Mouse (Mus musculus) megakaryocyte, embryonic 14.5 days (primary cell): Measurements from ENCODE around the gene Gsta4. TPM values are rescaled to one million over a fixed set of nuclear protein-coding genes. Genes with fewer than 3 reads are reported as not detected.
"Not testable (repeated sequence)": the region's sequence is repeated elsewhere in the genome, so short reads cannot be mapped to it uniquely, and the experiment has no call there.

Experiments
- H3K27me3 ChIP-seq: replicated peaks from 2 replicates; pipeline ENCODE3; 2012; ENCODE audit warnings: inconsistent platforms
- H3K36me3 ChIP-seq: replicated peaks from 2 replicates; pipeline ENCODE3; 2012; ENCODE audit warnings: low read length, inconsistent platforms, mixed read lengths
- H3K4me1 ChIP-seq: 2 replicates; pipeline ENCODE4 v1.6.1; 2012; ENCODE audit warnings: inconsistent platforms
- H3K4me3 ChIP-seq: replicated peaks from 2 replicates; pipeline ENCODE3; 2012; ENCODE audit warnings: moderate library complexity, mild to moderate bottlenecking, inconsistent platforms
- H3K9me3 ChIP-seq: 2 replicates; pipeline ENCODE4 v1.6.1; 2012; ENCODE audit warnings: inconsistent platforms
- FLI1 ChIP-seq: IDR thresholded peaks from 2 replicates; pipeline ENCODE4 v1.6.1; 2012; ENCODE audit warnings: low read length, inconsistent platforms, mixed read lengths
- GATA1 ChIP-seq: IDR thresholded peaks from 3 replicates; pipeline ENCODE4 v1.6.1; 2012; ENCODE audit warnings: mixed read lengths, low read length, inconsistent platforms, borderline replicate concordance
- polyA plus RNA-seq: library from polyadenylated mRNA; stranded (reverse); fragments of >175 nt; gene quantifications from 2 replicates; pipeline ENCODE4 v1.2.3, GENCODE M21; 2012; ENCODE audit warnings: low replicate concordance; ENCODE audit not compliant: insufficient read depth

Gene Gsta4
- polyA plus RNA-seq, 1 experiment: 0.09 TPM

DNA sequence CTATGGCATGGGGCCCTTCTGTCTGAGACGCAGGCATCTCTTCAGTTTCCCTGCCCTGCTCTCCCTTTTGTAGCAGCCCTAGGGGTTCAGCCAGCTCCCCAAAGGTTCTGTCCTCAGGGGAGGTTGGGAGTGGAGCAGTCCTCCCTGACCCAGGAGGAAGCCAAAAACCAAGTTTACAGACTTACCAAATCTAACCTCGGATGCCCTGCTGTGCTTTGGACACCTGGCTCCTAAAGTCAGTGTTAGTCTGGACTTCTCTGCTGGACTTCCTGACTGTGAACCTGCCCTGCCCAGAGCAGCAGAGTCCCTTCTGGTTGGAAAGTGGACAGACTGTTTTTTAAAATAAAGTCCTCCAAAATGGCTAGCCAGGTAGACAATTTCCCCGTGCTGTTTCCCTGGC is 17.8 kb upstream of the Gsta4 start:
- Histone ChIP-seq H3K4me3 (no peak overlapping the region), H3K27me3 (no peaks in the 10 kb centered on the region), H3K4me1 (peaks cover 64% of the 10 kb centered on the region), H3K36me3 (peaks cover 81% of the 10 kb centered on the region), H3K9me3 (no peaks in the 10 kb centered on the region)
- no peak for TF ChIP-seq FLI1
- no peak for TF ChIP-seq GATA1

DNA sequence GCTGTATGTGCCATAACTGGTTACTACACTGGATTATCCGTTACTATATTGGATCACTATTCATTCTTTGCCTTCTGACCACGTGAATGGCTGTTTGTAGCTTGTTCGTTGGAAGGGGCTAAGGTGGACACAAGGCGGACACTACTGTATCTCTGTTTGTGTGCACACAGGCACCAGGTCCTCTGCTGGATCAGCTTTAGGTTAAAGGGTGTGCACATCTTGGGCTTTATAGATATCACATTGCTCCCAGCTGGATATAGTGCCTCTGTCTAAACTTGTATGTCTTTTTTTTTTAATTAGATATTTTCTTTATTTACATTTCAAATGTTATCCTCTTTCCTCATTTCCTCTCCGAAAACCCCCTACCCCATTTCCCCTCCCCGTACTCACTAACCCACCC is 17.1 kb upstream of the Gsta4 start:
- Histone ChIP-seq H3K4me1 (peaks cover 62% of the 10 kb centered on the region), H3K27me3 (no peaks in the 10 kb centered on the region), H3K4me3 (no peak overlapping the region), H3K9me3 (no peaks in the 10 kb centered on the region), H3K36me3 (peaks cover 76% of the 10 kb centered on the region)
- TF ChIP-seq GATA1: no peak

DNA sequence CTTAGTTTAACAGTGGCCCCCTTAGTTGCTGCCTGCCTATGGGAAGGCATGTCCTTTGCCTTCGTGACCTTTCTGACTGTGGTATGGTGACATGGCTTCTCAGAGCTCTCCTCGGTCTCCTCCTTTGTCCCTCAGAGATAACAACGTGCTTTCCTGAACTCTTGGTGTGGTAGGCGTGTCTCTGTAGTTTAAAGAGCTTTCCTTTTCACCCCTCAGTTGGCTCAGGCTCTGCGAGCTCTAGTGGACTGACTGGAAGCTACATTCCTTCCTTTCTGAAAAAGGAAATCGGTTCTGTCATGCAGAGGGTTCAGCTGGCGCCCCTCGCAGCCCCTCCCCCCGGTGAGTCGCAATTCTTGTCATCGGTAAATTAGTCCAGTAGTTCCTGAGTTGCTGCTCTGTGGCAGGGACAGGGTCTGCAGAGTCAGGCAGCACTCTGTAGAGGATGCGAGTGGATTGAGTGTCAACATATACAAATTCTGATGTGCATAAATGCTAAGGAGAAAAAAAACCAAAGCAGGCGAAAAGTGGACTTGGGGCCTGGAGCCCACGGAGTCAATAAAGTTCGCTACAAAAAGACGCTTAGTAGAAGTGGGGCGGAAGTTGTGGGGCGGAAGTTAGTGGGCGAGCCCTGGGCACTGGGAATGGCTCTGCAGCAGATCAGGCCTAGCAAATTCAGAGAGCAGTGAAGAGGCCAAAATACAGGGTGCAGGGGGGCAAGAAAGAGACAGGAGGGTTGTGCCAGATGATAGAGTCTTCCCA is 15.7 kb upstream of the Gsta4 start:
- peak overlapping the region; percentile 77 for H3K4me3 ChIP-seq

DNA sequence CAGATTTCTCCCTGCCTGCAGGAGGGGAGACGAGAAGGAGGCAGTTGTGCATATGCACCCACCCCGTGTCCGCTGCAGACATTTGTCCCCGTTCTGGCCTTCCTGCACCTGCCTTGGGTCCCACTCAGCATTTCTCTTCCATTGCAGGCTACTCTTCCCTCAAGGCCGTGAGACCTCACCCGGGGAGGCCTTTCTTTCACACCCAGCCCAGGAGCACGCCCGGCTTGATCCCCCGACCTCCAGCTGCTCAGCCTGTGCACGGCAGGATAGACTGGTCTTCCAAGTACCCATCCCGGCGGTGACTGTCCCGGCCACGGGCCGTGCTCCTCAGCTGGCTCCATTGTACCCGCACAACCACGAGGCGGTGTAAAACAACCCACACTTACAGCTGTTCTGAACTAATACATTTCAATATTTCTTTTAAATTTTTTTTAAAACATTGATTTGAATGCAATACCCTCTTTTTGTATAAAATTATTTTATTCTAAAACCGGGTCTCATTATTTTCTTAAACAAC is 15.1 kb upstream of the Gsta4 start:
- peaks cover under 1% of the 10 kb centered on the region; the same call in 1 of the 2 replicates for H3K9me3 ChIP-seq
- peaks cover 59% of the 10 kb centered on the region for H3K36me3 ChIP-seq
- TF ChIP-seq GATA1: no peak
- TF ChIP-seq FLI1: no peak
- no peaks in the 10 kb centered on the region for H3K27me3 ChIP-seq
- peaks cover 44% of the 10 kb centered on the region for H3K4me1 ChIP-seq
- H3K4me3 ChIP-seq: peak overlapping the region; percentile 73

More for the DNA sequence above, 15.7 kb upstream of the Gsta4 start:
- TF ChIP-seq GATA1 (no peak), FLI1 (no peak)
- peaks cover 50% of the 10 kb centered on the region for H3K4me1 ChIP-seq
- H3K36me3 ChIP-seq: peaks cover 66% of the 10 kb centered on the region
- no peaks in the 10 kb centered on the region for H3K27me3 ChIP-seq
- no peaks in the 10 kb centered on the region for H3K9me3 ChIP-seq

DNA sequence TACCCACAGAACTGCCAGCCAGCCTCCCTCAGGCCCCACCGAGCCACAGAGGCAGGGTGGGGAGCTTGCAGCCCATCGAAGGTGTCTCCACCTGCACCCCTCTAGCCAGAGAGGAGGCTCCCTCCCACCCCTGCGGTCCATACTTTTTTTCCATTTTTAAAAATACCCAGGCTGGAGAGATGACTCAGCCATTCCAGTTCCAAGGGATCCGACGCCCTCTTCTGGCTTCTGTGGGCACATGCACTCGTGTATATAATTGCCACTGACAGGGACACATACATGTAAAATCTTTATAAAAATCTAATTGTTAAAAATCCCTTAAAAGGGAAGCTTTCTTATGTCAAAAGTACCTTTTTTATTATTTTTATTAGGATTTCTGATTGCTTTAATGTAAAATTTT is 13.7 kb upstream of the Gsta4 start:
- Histone ChIP-seq H3K4me1 (peaks cover 37% of the 10 kb centered on the region), H3K27me3 (no peaks in the 10 kb centered on the region), H3K36me3 (peaks cover 52% of the 10 kb centered on the region), H3K9me3 (peaks cover 4% of the 10 kb centered on the region; the same call in 1 of the 2 replicates), H3K4me3 (no peak overlapping the region)
- TF ChIP-seq GATA1 (no peak), FLI1 (no peak)

DNA sequence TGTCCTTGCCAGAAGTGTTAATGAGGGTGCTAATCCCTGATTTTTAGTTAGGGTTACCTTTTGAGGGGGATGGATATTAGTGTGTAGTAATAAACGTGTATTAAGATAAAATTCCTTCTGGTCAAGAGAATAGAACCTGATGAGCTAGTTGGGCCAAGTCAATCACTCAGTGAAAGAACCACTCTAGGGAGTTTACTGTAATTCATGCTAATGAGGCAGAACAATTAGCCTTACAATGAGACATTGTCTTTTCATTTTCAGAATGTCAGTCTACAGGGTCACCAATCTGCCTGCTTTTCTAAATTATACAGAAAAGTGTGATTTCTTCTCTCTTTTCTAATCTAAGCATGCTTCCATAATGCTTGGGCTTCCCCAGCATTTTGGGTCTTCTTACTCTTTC is 8.6 kb upstream of the Gsta4 start:
- Histone ChIP-seq H3K4me3 (no peak overlapping the region), H3K27me3 (no peaks in the 10 kb centered on the region), H3K36me3 (peaks cover 12% of the 10 kb centered on the region), H3K4me1 (peaks cover 8% of the 10 kb centered on the region), H3K9me3 (peaks cover 4% of the 10 kb centered on the region; the same call in 1 of the 2 replicates)
- no peak for TF ChIP-seq FLI1
- TF ChIP-seq GATA1: no peak

DNA sequence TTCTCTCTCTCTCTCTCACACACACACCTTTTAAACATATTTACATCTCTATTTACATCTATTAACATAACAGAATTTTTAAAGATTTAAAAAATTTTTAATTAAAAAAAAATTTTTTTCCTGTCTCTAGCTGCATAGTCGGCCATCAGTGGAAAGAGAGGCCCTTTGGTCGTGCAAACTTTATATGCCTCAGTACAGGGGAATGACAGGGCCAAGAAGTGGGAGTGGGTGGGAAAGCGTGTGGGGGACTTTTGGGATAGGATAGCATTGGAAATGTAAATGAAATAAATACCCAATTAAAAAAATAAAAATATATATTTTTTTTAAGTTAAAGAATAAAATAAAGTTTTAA is 7.7 kb upstream of the Gsta4 start:
- not testable (repeated sequence) for H3K36me3 ChIP-seq, H3K4me1 ChIP-seq, H3K9me3 ChIP-seq, H3K4me3 ChIP-seq, H3K27me3 ChIP-seq

DNA sequence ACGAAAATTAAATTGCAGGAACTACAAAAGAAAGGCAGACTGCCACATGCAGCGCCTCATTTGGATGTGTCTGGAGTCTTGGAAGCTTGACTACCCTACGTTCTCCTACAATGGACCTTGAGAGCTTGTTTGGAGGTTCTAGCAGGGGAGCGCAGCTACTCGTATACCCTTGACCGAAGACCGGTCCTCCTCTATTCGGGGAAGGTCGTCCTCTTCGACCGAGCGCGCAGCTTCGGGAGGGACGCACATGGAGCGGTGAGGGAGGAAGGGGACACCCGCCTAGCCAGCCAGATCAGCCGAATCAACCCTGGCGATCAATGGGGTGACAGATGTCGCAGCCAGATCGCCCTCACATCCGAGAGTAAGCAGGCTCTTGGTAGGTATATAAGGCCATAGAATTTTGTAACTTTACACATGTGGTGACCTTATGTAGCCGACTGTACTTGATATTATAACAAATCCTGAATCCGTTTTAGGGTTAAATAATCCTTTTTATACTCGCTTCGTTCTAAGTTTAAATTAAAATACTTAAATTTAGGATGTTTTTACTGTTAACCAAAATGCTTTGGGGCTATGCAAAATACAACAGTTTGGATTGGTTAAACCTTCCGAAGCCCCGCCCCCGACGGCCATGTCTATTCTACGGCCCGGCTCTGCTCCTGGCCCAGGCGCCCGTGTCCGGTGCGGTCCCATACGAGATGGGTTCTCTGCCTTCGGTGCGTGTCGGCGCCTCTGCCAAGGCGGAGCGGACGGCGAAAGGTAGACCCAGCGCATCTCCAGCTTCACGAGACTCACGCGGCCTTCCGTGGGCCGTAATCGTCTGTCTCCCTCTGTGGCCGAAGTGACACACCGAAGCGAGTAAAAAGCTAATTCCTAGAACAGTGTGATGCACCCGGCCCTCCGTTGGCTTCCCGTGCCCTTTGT is 7.0 kb upstream of the Gsta4 start:
- TF ChIP-seq GATA1 (no peak), FLI1 (no peak)
- peak overlapping the region; percentile 99 for H3K4me3 ChIP-seq
- H3K36me3 ChIP-seq: peaks cover 3% of the 10 kb centered on the region

DNA sequence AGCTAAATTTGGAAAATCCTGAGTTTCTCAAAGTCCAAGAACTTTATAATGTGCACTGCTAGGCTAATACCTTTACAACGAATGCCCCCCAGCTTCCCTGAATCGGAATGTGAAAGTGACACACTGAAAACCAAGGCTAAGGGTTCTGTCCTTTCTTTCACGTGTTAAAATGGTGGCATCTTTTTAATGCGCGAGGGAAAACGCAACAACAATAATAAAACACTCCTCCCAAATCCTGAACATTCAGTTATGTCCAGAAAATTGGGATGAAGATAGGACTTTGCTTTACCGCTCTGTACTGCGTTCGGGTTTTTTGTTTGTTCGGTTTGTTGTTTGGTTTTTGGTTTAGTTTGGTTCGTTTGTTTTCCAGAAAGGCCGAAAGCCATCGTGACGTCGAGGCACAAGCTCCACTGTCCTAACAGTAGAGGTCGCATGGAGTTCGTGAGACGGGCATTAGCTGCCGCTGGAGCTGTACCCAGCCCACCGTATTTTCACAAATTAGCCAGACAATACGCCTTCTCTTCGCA is 6.3 kb upstream of the Gsta4 start:
- Histone ChIP-seq H3K4me1 (peaks cover 8% of the 10 kb centered on the region), H3K9me3 (peaks cover 4% of the 10 kb centered on the region; the same call in 1 of the 2 replicates), H3K27me3 (no peaks in the 10 kb centered on the region), H3K4me3 (peak overlapping the region; percentile 99), H3K36me3 (peaks cover 2% of the 10 kb centered on the region)
- TF ChIP-seq GATA1 (no peak), FLI1 (no peak)

More for the DNA sequence above, 7.0 kb upstream of the Gsta4 start:
- peaks cover 4% of the 10 kb centered on the region; the same call in 1 of the 2 replicates for H3K9me3 ChIP-seq
- H3K27me3 ChIP-seq: no peaks in the 10 kb centered on the region
- H3K4me1 ChIP-seq: peaks cover 8% of the 10 kb centered on the region

DNA sequence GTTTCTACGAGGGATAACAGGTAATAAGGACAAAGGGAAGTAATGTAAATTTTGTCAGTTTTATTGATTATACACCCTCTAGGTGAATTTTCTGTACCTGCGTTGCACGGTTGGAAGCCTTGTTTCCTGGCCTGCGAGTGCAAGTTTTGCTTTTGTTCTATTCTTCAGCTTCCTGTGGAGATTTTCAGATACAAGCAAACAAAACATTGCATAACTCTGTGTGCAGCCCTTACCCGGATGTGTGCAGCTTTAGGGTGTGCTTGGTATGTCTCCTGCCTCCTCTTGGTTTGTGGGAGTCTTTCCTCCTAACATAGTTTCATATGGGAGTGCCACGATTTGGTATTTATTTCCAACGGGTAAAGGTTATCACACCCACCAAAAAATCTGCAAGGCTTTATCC is 5.7 kb upstream of the Gsta4 start:
- peak overlapping the region; percentile 99 for H3K4me3 ChIP-seq
- H3K9me3 ChIP-seq: peaks cover 4% of the 10 kb centered on the region; the same call in 1 of the 2 replicates
- H3K4me1 ChIP-seq: peaks cover 8% of the 10 kb centered on the region
- no peaks in the 10 kb centered on the region for H3K36me3 ChIP-seq
- TF ChIP-seq FLI1 (no peak), GATA1 (no peak)
- no peaks in the 10 kb centered on the region for H3K27me3 ChIP-seq
